In the genomic region with DNA sequence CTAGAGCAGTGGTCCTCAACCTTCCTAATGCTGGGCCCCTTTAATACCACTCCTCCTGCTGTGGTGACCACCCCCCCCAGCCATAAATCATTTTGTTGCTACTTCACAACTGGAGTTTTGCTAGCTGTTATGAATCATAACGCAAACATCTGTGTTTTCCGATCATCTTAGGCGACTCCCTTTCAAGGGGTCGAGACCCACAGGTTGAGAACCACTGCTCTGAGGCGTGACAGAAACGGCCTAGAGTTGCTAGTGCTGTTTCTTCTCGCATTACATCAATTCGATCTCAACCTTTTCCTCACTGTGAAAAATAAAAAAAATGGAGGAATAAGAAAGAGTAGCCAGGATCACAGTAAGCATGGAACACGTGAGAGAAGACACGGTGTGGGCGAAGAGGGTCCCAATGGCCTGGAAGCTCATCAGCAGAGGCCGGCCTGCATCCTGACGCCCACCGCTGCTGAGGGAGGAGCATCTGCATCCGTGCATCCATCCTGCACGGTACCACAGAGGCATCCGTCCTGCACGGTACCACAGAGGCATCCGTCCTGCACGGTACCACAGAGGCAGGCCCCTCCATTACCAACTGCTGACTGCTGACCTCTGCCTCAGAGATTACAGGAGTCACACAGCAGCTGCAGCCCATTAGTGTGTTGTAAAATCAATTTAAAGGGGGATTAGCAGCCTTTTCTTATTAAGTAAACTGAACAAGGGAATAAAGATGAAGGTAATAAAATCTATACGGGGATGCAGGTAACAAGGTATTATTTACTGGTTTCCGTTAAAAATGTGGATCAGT, we compare ENCODE assay signal across 30 mouse cellular contexts. TPM values are rescaled to one million over a fixed set of nuclear protein-coding genes. Genes with fewer than 3 reads are reported as not detected.
DNase-seq lines count a peak whose midpoint lies in the region; ATAC-seq lines count a peak whose summit lies in the region.
"Had no signal": no experiment of that assay in that cellular context is flagged by ENCODE, and none has a peak within 500 bp of the region (broad histone marks: within the 10 kb centered on the region; RNA-seq: fewer than 3 reads in every experiment).

No protein-coding gene starts in this region.

- H3K4me3 ChIP-seq in kidney, embryonic 15.5 days (replicated peaks) = no peak overlapping the region
- H3K4me3 ChIP-seq in embryonic facial prominence, embryonic 11.5 days (ENCODE audit: low read depth, low read length) = no peak overlapping the region
- no peak overlapping the region for H3K4me3 ChIP-seq in limb, embryonic 12.5 days (replicated peaks)
- H3K4me3 ChIP-seq: embryonic facial prominence, embryonic 13.5 days; heart, embryonic 10.5 days; heart, embryonic 15.5 days; hindbrain, embryonic 12.5 days; intestine, embryonic 15.5 days; left cerebral cortex, adult 2 months; liver, embryonic 15.5 days had no signal

- WGBS in kidney, embryonic 15.5 days = 48% methylated on average over 22 of the region's 22 CpGs
- WGBS in embryonic facial prominence, embryonic 11.5 days = 53% methylated on average over 22 of the region's 22 CpGs
- WGBS in limb, embryonic 12.5 days = 25% methylated on average over 22 of the region's 22 CpGs

- H3K27ac ChIP-seq in kidney, embryonic 15.5 days = no peak overlapping the region
- H3K27ac ChIP-seq in embryonic facial prominence, embryonic 11.5 days (replicated peaks; ENCODE audit: low read depth, low read length) = no peak overlapping the region
- H3K27ac ChIP-seq in limb, embryonic 12.5 days = no peak overlapping the region
- H3K27ac ChIP-seq: embryonic facial prominence, embryonic 13.5 days; heart, embryonic 10.5 days; heart, embryonic 15.5 days; hindbrain, embryonic 12.5 days; hindbrain, postnatal 0 days; intestine, embryonic 15.5 days; left cerebral cortex, adult 2 months; liver, embryonic 15.5 days had no signal

- H3K36me3 ChIP-seq in kidney, embryonic 15.5 days = no peaks in the 10 kb centered on the region
- H3K36me3 ChIP-seq in embryonic facial prominence, embryonic 11.5 days (replicated peaks; ENCODE audit: control insufficient read depth, insufficient read depth, low read depth, low read length) = no peaks in the 10 kb centered on the region
- no peaks in the 10 kb centered on the region for H3K36me3 ChIP-seq in limb, embryonic 12.5 days
- H3K36me3 ChIP-seq: heart, embryonic 10.5 days; heart, embryonic 15.5 days; hindbrain, embryonic 12.5 days; intestine, embryonic 15.5 days; liver, embryonic 15.5 days had no signal

- no peaks in the 10 kb centered on the region for H3K27me3 ChIP-seq in kidney, embryonic 15.5 days
- no peaks in the 10 kb centered on the region for H3K27me3 ChIP-seq in embryonic facial prominence, embryonic 11.5 days (ENCODE audit: control insufficient read depth, insufficient read depth, low read length)
- H3K27me3 ChIP-seq in limb, embryonic 12.5 days = peaks cover 65% of the 10 kb centered on the region
- H3K27me3 ChIP-seq: embryonic facial prominence, embryonic 13.5 days; heart, embryonic 15.5 days; hindbrain, embryonic 12.5 days; intestine, embryonic 15.5 days; liver, embryonic 15.5 days had no signal

- no peak overlapping the region for H3K9ac ChIP-seq in kidney, embryonic 15.5 days
- no peak overlapping the region for H3K9ac ChIP-seq in embryonic facial prominence, embryonic 11.5 days (replicated peaks; ENCODE audit: low read length)
- no peak overlapping the region for H3K9ac ChIP-seq in limb, embryonic 12.5 days (replicated peaks)
- H3K9ac ChIP-seq: embryonic facial prominence, embryonic 13.5 days; heart, embryonic 15.5 days; hindbrain, embryonic 12.5 days; intestine, embryonic 15.5 days; liver, embryonic 15.5 days; lung, embryonic 14.5 days had no signal

- no peak overlapping the region for H3K4me2 ChIP-seq in kidney, embryonic 15.5 days
- no peak overlapping the region for H3K4me2 ChIP-seq in embryonic facial prominence, embryonic 11.5 days (ENCODE audit: low read depth, low read length)
- H3K4me2 ChIP-seq in limb, embryonic 12.5 days = peak overlapping the region; percentile 41
- H3K4me2 ChIP-seq: embryonic facial prominence, embryonic 13.5 days; heart, embryonic 15.5 days; hindbrain, embryonic 12.5 days; intestine, embryonic 15.5 days; liver, embryonic 15.5 days; lung, embryonic 14.5 days had no signal

- ATAC-seq in kidney, embryonic 15.5 days (replicated peaks; ENCODE audit: low FRiP score) = 0 out of 2 replicates have a peak, but pooled peaks have one; percentile 19
- 0 out of 2 replicates have a peak, but pooled peaks have one; percentile 40 for ATAC-seq in embryonic facial prominence, embryonic 11.5 days (replicated peaks; ENCODE audit: insufficient number of reproducible peaks, low FRiP score, low TSS enrichment, low read depth)
- peak; percentile 73 for ATAC-seq in limb, embryonic 12.5 days (ENCODE audit: insufficient number of reproducible peaks, insufficient read depth, low FRiP score, low TSS enrichment, low read depth)
- ATAC-seq: activated CD4-positive, CD25-positive, alpha-beta regulatory T cell, adult 4 months; CD4-positive, CD25-positive, alpha-beta regulatory T cell, adult 4 months; forebrain, embryonic 16.5 days; hindbrain, postnatal 0 days; intestine, embryonic 15.5 days had no signal

- H3K4me1 ChIP-seq in kidney, embryonic 15.5 days = peaks cover 23% of the 10 kb centered on the region
- H3K4me1 ChIP-seq in embryonic facial prominence, embryonic 11.5 days (ENCODE audit: control insufficient read depth, insufficient read depth, low read length) = peaks cover 2% of the 10 kb centered on the region
- H3K4me1 ChIP-seq in limb, embryonic 12.5 days (replicated peaks) = peaks cover 35% of the 10 kb centered on the region
- H3K4me1 ChIP-seq: liver, embryonic 15.5 days had no signal

- H3K9me3 ChIP-seq in kidney, embryonic 15.5 days (replicated peaks) = no peaks in the 10 kb centered on the region
- H3K9me3 ChIP-seq in embryonic facial prominence, embryonic 11.5 days (replicated peaks; ENCODE audit: control insufficient read depth, low read length) = no peaks in the 10 kb centered on the region
- no peaks in the 10 kb centered on the region; the same call in 1 of the 2 replicates for H3K9me3 ChIP-seq in limb, embryonic 12.5 days
- H3K9me3 ChIP-seq: embryonic facial prominence, embryonic 13.5 days; heart, embryonic 10.5 days; heart, embryonic 15.5 days; hindbrain, embryonic 12.5 days; intestine, embryonic 15.5 days; liver, embryonic 15.5 days had no signal

- DNase-seq in kidney, postnatal 14 days = no peak
- peak; percentile 35 for DNase-seq in 3T3-L1 (ENCODE audit: low read depth, low spot score)
- DNase-seq in embryonic facial prominence, embryonic 11.5 days (ENCODE audit: low spot score) = peak; percentile 61
- DNase-seq in right cerebral cortex, postnatal 25 days = no peak
- no peak for DNase-seq in kidney, adult 18-20 months
- DNase-seq: adrenal gland, adult 2 months; adrenal gland, postnatal 36 days; cerebellum, adult 2 months; cerebellum, postnatal 14 days; gastrocnemius, postnatal 10 days; kidney, adult 8-10 months; kidney, postnatal 10 days; layer of hippocampus, adult 9-11 months; lung, embryonic 14.5 days; lung, postnatal 14 days; midbrain, embryonic 14.5 days; thymus, postnatal 4 days had no signal

RNA-seq across cellular contexts. Expression of a gene that starts 56.6 kb away (rescaled TPM):
- 19.3 and 21.8 TPM in 2 replicates for polyA plus RNA-seq in kidney, embryonic 15.5 days (2015; fragmentation: Nextera tagmentation; extraction: Ambion mirVana)
- polyA plus RNA-seq in embryonic facial prominence, embryonic 11.5 days (2014; fragmentation: Nextera tagmentation; extraction: Ambion mirVana) = 26.3 and 26.9 TPM in 2 replicates
- 26.5 and 26.6 TPM in 2 replicates for polyA plus RNA-seq in limb, embryonic 12.5 days (2016; fragmentation: Nextera tagmentation; extraction: Ambion mirVana)

Comparison
In these comparisons a context has a peak if more than half of its experiments do, and no peak if none do; other contexts are left out.
1. ATAC-seq: peak in every context shown above with its lines; median percentile 73 in limb, embryonic 12.5 days; 40 in embryonic facial prominence, embryonic 11.5 days; 19 in kidney, embryonic 15.5 days.
2. DNase-seq: peak in 3T3-L1 (single experiment) and embryonic facial prominence, embryonic 11.5 days (single experiment); none in kidney, postnatal 14 days (single experiment), right cerebral cortex, postnatal 25 days (single experiment) and kidney, adult 18-20 months (single experiment).